Mouse (Mus musculus) thymus, adult 2 months (tissue): ENCODE measurements around the gene Trim12c.

Source experiments
- CTCF ChIP-seq: fragments of 200-500 bp; IDR thresholded peaks from 2 replicates; pipeline ENCODE4 v1.5.1; 2012; ENCODE audit warnings: mild to moderate bottlenecking, control low read depth, low read length, moderate library complexity, borderline replicate concordance; ENCODE audit not compliant: control insufficient read depth, poor library complexity, insufficient read depth; ENCODE audit errors: extremely low read depth
- POLR2A ChIP-seq: fragments of 200-500 bp; IDR thresholded peaks from 2 replicates; pipeline ENCODE4 v1.6.1; 2012; ENCODE audit warnings: mild to moderate bottlenecking, low read length, control low read depth, moderate library complexity; ENCODE audit not compliant: control insufficient read depth, poor library complexity, insufficient read depth; ENCODE audit errors: extremely low read depth

- no peak for TF ChIP-seq CTCF
- no peak for TF ChIP-seq POLR2A
Observed at GRCm38 (mm10) chr7:104400698-104401097, 47.5 kb upstream of the Trim12c start, which contains the start of gene Trim30c.
